Mouse (Mus musculus) skeletal muscle tissue, postnatal 0 days (tissue): ENCODE data around the gene Slc9a7. TPM values are rescaled to one million over a fixed set of nuclear protein-coding genes. Genes with fewer than 3 reads are reported as not detected.

ENCODE experiments used
- polyA plus RNA-seq: library from polyadenylated mRNA; unstranded; fragments of >200 nt; fragmentation: Nextera tagmentation; extraction: Ambion mirVana; gene quantifications from 2 replicates; pipeline ENCODE4 v1.2.1, GENCODE M21; 2015

Gene Slc9a7
- 4.5 and 4.6 TPM in 2 replicates for polyA plus RNA-seq

DNA sequence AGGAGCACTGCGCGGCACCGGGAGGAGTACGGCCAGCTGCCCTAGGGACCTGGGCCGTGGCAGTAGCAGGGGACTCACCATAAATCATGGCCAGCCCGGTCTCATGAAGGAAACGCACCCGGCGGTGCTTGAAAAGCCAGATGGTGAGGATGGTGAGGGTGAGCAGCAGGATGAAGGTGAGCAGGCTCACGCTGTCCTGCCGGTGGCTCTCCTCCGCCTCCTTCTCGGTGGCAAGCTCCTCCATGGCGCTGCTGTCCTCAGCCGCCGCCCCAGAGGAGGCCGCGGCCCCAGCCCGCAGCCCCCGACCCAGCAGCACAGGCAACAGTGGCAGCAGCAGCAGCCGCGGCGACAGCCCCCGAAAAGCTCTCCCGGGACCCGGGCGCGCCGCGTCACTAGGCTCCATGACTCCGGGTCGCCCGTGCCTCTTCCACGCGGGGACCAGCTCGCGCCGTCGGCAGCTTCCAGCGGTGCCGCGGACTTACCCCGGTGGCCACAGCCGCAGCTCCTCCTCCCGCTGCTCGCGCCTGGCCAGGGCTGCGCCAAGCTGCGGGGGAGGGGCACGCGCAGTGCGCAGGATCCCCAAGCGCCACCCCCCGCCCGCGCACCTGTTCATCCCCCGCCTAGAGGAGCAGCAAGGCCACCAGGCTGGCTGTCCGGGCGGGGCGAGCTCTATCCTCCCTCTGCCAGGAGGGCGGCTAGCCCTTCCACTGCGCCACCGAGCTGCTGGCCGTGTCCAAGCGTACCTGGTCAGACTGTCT is at the start of gene Slc9a7:
Slc9a7 (minus strand) TSS at position 526 of the 758 bp plus-strand sequence.

GRCm38 (mm10) chrX:20059381-20059971 is 232.1 kb downstream of the Slc9a7 start, which contains the start of gene Chst7:
Gene Chst7, plus strand, starts transcription at chrX:20059560.

Other genes starting within 250 kb of the Slc9a7 start
- 5.7 and 7.5 TPM in 2 replicates for gene Chst7, start 232.2 kb downstream of the Slc9a7 start, polyA plus RNA-seq
- gene Rp2, start 72.7 kb upstream of the Slc9a7 start, polyA plus RNA-seq: 4.9 and 5.8 TPM in 2 replicates
- gene Jade3, start 133.9 kb upstream of the Slc9a7 start, polyA plus RNA-seq: 0.89 and 1.1 TPM in 2 replicates